Mouse (Mus musculus) hindbrain, embryonic 14.5 days (tissue): ENCODE measurements around the gene Klhl40. TPM values are rescaled to one million over a fixed set of nuclear protein-coding genes. Genes with fewer than 3 reads are reported as not detected.

Experiments
- ATAC-seq: fragments of 200-750 bp; cut with Nextera tagmentation; 2 replicates; pipeline ENCODE4 v1.8.0; 2017; ENCODE audit warnings: moderate number of reproducible peaks, mild to moderate bottlenecking, moderate TSS enrichment, moderate library complexity; ENCODE audit not compliant: low FRiP score
- DNase-seq: peaks from one replicate; pipeline ENCODE4 v3.0.0-alpha.2; 2015; ENCODE audit warnings: low spot score
- H3K27ac ChIP-seq: fragments of 300-500 bp; sonication (generic); 2 replicates; pipeline ENCODE4 v1.5.1; 2014; ENCODE audit warnings: mild to moderate bottlenecking, moderate library complexity
- H3K27me3 ChIP-seq: fragments of 300-500 bp; sonication (generic); 2 replicates; pipeline ENCODE4 v1.6.1; 2014; ENCODE audit warnings: mild to moderate bottlenecking, low read length, mixed read lengths; ENCODE audit not compliant: control insufficient read depth, insufficient read depth
- H3K36me3 ChIP-seq: fragments of 300-500 bp; sonication (generic); replicated peaks from 2 replicates; pipeline ENCODE4 v1.6.1; 2014; ENCODE audit not compliant: control insufficient read depth, insufficient read depth
- H3K4me1 ChIP-seq: fragments of 300-500 bp; sonication (generic); replicated peaks from 2 replicates; pipeline ENCODE4 v1.6.1; 2014; ENCODE audit warnings: antibody characterized with exemption, low read length, mixed read lengths; ENCODE audit not compliant: control insufficient read depth, insufficient read depth
- H3K4me2 ChIP-seq: fragments of 300-500 bp; sonication (generic); replicated peaks from 2 replicates; pipeline ENCODE4 v1.6.1; 2014; ENCODE audit warnings: mild to moderate bottlenecking, moderate library complexity
- H3K4me3 ChIP-seq: fragments of 300-500 bp; sonication (generic); replicated peaks from 2 replicates; pipeline ENCODE4 v1.5.1; 2014; ENCODE audit warnings: mild to moderate bottlenecking, low read length
- H3K9ac ChIP-seq: fragments of 300-500 bp; sonication (generic); 2 replicates; pipeline ENCODE4 v1.6.1; 2014
- H3K9me3 ChIP-seq: fragments of 300-500 bp; sonication (generic); 2 replicates; pipeline ENCODE4 v1.6.1; 2016; ENCODE audit warnings: low read length; ENCODE audit not compliant: control insufficient read depth
- WGBS: fragments of 180-500 bp; shearing (Covaris S2); extraction: QIAGEN DNeasy Blood & Tissue Kit; methylation state at CpG from one replicate; pipeline ENCODE4 v1.1.7; 2014; 5-methylcytosine and 5-hydroxymethylcytosine counted together
- polyA plus RNA-seq: library from polyadenylated mRNA; unstranded; fragments of >200 nt; fragmentation: Nextera tagmentation; extraction: Ambion mirVana; gene quantifications from 2 replicates; pipeline ENCODE4 v1.2.1, GENCODE M21; 2014

The Klhl40 gene
- polyA plus RNA-seq, 1 experiment from 2014 or later: 2.3 TPM

DNA sequence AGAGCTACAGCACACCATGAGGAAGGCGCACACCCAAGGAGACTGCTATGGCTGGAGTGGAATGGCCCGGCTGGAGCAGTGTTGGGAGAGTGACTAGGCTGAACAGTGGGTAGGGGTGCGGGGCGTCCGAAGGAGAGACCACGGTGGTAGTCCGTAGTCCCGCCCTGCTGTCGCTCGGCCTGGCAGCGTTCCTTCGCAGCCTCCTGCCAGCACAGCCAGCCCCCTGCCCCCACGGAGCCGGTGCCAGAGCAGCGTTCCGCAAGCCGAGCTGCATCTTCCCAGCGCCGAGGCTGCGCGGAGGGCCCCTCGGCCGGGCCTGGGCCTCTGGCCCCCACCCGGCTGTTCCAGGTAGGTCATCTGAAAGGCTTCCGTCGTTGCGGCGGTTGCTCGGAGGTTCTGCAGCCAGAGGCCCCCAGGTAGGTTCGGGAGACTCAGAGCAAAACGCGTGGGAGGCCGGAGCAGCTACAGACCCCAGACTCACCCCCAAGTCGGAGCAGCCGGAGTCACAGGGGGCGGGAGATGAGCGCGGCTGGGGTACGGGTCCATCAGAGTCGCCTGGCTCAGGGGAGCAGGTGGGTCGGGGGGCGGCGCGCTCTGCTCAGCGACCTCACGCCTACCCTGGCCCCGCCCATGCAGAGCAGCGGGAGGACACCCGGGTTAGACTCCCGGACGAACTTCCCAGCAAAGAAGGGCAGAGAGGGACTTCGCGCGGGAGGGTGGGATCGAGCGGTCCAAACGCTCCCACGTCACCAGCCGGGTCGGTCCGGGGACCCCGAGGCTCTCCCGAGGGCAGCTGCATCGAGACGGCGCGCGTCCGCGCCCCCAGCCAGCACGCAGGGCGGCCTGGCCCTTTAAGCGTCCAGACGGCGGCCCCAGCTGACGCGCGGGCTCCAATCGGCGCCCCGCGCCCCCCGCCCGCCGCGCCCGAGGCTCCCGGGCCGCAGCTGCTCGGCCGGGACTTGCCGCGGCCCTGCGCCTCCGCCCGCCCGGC, 18.0 kb upstream of the Klhl40 start, which contains the start of gene Zfp651:
Gene Zfp651, plus strand, starts transcription at position 240 of the 991 bp plus-strand sequence.
- peak; percentile 79 for DNase-seq
- Histone ChIP-seq H3K4me1 (peaks cover 32% of the 10 kb centered on the region), H3K27ac (peak within 1 kb of the TSS; percentile 87), H3K9me3 (no peaks in the 10 kb centered on the region), H3K36me3 (peaks cover 45% of the 10 kb centered on the region), H3K4me3 (peak within 1 kb of the TSS; percentile 94), H3K9ac (peak within 1 kb of the TSS; percentile 95), H3K27me3 (no peaks in the 10 kb centered on the region), H3K4me2 (peak within 1 kb of the TSS; percentile 93)
- peak; percentile 85 for ATAC-seq
- WGBS: under 1% methylated on average over 63 of the region's 97 CpGs

DNA sequence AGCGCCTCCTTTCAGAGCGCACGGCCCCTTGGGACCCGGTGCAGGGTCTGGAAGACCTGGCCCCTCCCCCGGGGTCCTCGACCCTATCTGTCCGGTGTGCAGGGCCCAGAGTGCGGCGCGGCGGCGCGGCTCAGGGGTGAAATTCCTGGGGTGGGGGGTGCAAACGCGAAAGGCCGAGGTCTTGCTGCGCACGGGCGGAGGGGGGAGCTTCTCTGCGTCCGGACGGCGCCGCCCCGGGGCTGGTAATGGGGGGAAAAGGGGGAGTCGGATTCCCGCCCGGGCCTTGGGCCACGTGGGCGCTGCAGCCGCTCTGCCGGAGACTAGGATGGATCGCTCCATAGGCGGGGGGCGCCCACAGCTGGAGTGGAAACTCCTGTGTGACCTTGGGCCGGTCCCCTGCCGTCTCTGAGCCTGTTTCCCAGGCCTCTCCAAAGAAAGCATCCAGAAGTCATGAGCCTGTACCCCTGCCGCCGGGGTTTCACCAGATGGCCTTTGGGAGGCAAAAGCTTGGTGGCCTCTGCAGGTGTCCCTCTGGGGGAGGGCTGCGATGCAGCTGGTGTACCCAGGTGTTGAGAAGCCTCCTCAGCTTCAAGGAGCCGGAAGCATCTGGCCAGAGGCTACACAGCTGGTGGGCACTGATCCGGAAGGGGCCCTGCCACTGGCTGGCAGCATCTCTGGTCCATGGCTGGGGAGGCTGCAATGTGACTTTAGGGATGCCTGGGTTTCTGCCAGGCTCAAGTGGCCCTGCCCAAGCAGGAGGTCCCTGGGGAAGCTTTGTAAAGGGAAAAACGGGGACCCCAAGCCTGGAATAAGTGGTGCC, 16.9 kb upstream of the Klhl40 start:
- H3K27me3 ChIP-seq: no peaks in the 10 kb centered on the region
- peak overlapping the region; percentile 95 for H3K9ac ChIP-seq
- peaks cover 45% of the 10 kb centered on the region for H3K36me3 ChIP-seq
- peak; percentile 50 for DNase-seq
- H3K4me2 ChIP-seq: peak overlapping the region; percentile 93
- peak overlapping the region; percentile 94 for H3K4me3 ChIP-seq
- WGBS: under 1% methylated on average over 41 of the region's 43 CpGs
- H3K4me1 ChIP-seq: peaks cover 32% of the 10 kb centered on the region
- ATAC-seq: peak; percentile 22
- H3K27ac ChIP-seq: peak overlapping the region; percentile 87
- no peaks in the 10 kb centered on the region for H3K9me3 ChIP-seq

DNA sequence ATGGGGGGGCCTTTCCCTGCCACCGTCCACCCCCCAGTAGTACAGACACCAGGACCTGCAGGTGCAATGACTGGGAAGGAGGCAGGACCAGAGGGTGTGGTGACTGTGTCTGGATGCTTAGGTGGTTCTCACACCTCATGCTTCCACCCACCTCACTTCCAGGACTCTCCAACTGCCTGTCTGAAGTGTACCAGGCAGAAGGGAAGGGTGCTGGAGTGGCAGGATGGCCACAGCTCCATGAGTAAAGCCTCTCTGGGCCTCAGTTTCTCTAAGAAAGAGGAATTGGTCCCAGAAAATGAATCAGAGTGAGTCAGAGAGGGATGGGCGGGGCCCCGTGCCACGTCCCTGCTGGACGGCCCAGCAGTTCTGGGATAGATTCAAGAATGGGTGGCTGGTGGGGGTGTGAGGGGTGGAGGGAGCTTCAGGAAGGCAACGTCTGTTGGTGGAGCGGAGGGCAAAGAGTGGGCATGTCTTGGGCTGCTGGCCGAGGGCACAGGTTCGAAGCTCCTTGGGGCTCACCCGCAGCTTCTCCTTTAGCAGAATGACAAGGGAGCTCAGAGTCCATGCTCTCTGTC, 16.2 kb upstream of the Klhl40 start:
- H3K27me3 ChIP-seq: no peaks in the 10 kb centered on the region
- H3K4me3 ChIP-seq: peak overlapping the region; percentile 94
- no peaks in the 10 kb centered on the region for H3K9me3 ChIP-seq
- DNase-seq (no peak), ATAC-seq (no peak)
- WGBS: 59% methylated on average over 10 of the region's 10 CpGs
- peak overlapping the region; percentile 95 for H3K9ac ChIP-seq
- H3K4me2 ChIP-seq: peak overlapping the region; percentile 93
- peaks cover 32% of the 10 kb centered on the region for H3K4me1 ChIP-seq
- peak overlapping the region; percentile 87 for H3K27ac ChIP-seq
- H3K36me3 ChIP-seq: peaks cover 45% of the 10 kb centered on the region

DNA sequence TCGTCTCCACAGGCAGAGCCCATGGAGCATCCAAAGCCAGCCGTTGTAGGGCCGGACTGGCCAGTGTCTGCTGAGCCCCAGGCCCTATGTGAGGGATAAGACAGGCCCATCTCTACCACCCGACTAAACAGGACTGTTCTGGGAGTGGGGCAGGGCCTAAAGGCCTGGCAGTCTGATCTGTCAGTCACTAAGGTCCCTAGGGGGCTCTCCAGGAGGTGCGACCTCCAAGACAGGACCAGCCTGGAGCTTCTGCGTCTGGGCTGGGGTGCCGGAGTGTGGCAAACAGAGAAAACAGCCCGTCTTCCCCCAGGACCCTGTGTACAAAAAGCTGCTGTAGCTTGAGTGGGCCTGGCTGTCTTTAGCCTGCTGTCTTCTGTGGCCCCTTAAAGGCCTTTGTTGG, 15.6 kb upstream of the Klhl40 start:
- Histone ChIP-seq H3K27ac (no peak overlapping the region), H3K4me1 (peaks cover 32% of the 10 kb centered on the region), H3K9me3 (no peaks in the 10 kb centered on the region), H3K36me3 (peaks cover 44% of the 10 kb centered on the region), H3K4me2 (0 out of 2 replicates have a peak overlapping the region, but pooled peaks have one; percentile 18), H3K27me3 (no peaks in the 10 kb centered on the region), H3K4me3 (no peak overlapping the region), H3K9ac (peak overlapping the region; percentile 26; the same call in 1 of the 2 replicates)
- WGBS: 59% methylated on average over 8 of the region's 8 CpGs
- DNase-seq (no peak), ATAC-seq (no peak)

DNA sequence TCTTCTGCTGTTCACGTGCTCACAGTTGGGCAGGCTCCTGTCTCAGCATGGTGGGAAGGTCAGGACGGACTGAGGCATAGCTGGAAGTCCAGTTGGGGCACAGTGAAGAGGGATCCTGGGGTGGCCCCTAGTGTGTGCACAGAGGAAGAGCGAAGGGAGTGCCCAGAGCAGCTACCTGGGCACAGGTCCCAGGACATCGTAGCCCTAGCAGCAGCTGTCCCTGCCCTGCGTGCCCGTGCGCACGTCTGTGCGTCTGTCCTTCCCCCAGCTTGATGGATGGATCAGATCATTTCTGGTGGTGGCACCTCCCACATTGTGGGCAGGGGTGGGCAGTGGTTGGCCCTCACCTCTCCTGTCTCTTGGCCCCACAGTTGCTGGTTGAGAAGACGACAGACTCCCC, 15.2 kb upstream of the Klhl40 start:
- WGBS: 89% methylated on average over 10 of the region's 10 CpGs
- peaks cover 32% of the 10 kb centered on the region for H3K4me1 ChIP-seq
- DNase-seq (no peak), ATAC-seq (no peak)
- no peak overlapping the region for H3K4me2 ChIP-seq
- no peak overlapping the region for H3K27ac ChIP-seq
- no peak overlapping the region for H3K9ac ChIP-seq
- no peaks in the 10 kb centered on the region for H3K9me3 ChIP-seq
- H3K4me3 ChIP-seq: no peak overlapping the region
- peaks cover 46% of the 10 kb centered on the region for H3K36me3 ChIP-seq
- H3K27me3 ChIP-seq: no peaks in the 10 kb centered on the region

DNA sequence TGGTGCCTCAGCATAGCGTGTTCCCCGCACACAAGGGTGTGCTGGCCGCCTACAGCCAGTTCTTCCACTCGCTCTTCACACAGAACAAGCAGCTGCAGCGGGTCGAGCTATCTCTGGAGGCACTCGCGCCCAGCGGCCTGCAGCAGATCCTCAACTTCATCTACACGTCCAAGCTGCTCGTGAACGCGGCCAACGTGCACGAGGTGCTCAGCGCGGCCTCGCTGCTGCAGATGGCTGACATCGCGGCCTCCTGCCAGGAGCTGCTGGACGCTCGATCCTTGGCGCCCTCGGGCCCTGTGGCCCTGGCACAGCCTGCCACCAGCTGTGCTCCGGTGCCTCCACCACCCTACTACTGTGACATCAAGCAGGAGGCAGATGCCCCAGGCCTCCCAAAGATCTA, 14.6 kb upstream of the Klhl40 start:
- ATAC-seq (no peak), DNase-seq (no peak)
- no peaks in the 10 kb centered on the region for H3K27me3 ChIP-seq
- no peak overlapping the region for H3K4me3 ChIP-seq
- H3K36me3 ChIP-seq: peaks cover 51% of the 10 kb centered on the region
- no peak overlapping the region for H3K4me2 ChIP-seq
- H3K4me1 ChIP-seq: peaks cover 31% of the 10 kb centered on the region
- no peak overlapping the region for H3K27ac ChIP-seq
- H3K9ac ChIP-seq: no peak overlapping the region
- no peaks in the 10 kb centered on the region for H3K9me3 ChIP-seq
- 89% methylated on average over 25 of the region's 25 CpGs for WGBS

DNA sequence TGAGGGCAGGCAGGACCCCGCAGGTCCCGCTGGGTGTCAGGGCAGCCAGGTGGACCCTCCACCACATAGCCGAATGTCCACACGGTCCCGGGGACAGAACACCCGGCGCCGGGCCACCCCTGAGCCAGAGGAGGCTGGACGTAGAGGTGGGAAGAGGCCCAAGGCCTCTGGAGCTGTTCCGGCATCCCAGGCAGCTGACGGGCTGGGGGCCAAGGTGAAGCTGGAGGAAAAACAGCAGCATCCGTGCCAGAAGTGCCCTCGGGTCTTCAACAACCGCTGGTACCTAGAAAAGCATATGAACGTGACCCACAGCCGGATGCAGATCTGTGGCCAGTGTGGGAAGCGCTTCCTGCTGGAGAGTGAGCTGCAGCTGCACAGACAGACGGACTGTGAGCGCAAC, 13.7 kb upstream of the Klhl40 start:
- WGBS: 89% methylated on average over 19 of the region's 19 CpGs
- ATAC-seq (no peak), DNase-seq (no peak)
- Histone ChIP-seq H3K27me3 (no peaks in the 10 kb centered on the region), H3K4me1 (peaks cover 22% of the 10 kb centered on the region), H3K9ac (no peak overlapping the region), H3K9me3 (no peaks in the 10 kb centered on the region), H3K36me3 (peaks cover 60% of the 10 kb centered on the region), H3K4me2 (no peak overlapping the region), H3K27ac (no peak overlapping the region), H3K4me3 (no peak overlapping the region)

DNA sequence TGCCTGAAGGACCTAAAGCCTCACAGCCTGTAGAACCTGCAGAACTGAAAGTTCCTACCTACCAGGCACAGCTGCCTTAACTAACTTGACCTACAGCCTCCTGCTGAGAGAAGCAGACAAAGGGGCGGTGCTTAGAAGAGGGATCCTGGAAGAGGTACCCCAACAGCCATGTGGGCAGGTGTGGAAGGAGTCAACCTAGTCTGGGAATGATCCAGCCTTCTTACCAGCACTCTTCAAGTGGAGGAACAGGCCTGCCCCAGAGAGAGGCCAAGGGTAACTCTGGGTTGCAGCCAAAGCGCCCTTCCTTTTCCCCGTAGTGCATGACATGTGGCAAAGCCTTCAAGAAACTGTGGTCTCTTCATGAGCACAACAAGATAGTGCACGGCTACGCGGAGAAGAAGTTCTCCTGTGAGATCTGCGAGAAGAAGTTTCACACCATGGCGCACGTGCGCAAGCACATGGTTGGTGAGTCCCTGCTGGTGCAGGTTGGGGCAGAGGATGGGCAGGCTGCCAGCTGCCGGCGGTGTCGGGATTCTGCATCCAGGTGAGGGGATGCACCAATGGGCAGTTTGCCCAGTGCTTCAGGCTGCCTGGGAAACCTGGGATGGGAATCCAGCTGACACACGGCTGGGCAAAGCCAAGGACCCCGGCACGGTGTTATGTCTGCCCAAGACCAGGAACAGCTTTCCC, 12.1 kb upstream of the Klhl40 start:
- no peak overlapping the region for H3K4me3 ChIP-seq
- H3K27ac ChIP-seq: no peak overlapping the region
- no peak for ATAC-seq
- whole genome bisulfite sequencing: 84% methylated on average over 16 of the region's 16 CpGs
- H3K4me2 ChIP-seq: no peak overlapping the region
- no peak for DNase-seq
- H3K4me1 ChIP-seq: peaks cover 18% of the 10 kb centered on the region
- no peak overlapping the region for H3K9ac ChIP-seq
- peaks cover 64% of the 10 kb centered on the region for H3K36me3 ChIP-seq
- no peaks in the 10 kb centered on the region for H3K27me3 ChIP-seq
- no peaks in the 10 kb centered on the region for H3K9me3 ChIP-seq
